Mouse (Mus musculus): ENCODE results near the gene Rab25.
A peak's percentile ranks its signal among the peaks of the same experiment; 100 is the strongest.
"Not testable (repeated sequence)": the region's sequence is repeated elsewhere in the genome, so short reads cannot be mapped to it uniquely, and the experiment has no call there.

Rab25 gene

GRCm38 (mm10) chr3:88548180-88548917 is at the start of gene Rab25:
Gene Rab25, minus strand, starts transcription at chr3:88548300.
- no peak for DNase-seq (ENCODE audit: low spot score)

DNA sequence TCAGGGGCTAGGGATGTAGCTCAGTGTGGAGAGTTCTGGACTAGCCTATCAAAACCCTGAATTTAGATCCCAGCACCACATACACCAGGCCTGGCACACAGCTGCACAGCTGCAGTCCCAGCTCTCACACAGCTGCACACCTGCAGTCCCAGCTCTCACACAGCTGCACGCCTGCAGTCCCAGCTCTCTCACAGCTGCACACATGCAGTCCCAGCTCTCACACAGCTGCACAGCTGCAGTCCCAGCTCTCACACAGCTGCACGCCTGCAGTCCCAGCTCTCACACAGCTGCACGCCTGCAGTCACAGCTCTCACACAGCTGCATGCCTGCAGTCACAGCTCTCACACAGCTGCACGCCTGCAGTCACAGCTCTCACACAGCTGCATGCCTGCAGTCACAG is 48.4 kb upstream of the Rab25 start:
- DNase-seq (ENCODE audit: low spot score), result not testable (repeated sequence)

GRCm38 (mm10) chr3:88593893-88594580 is 45.9 kb upstream of the Rab25 start:
- DNase-seq (ENCODE audit: low spot score), result no peak

DNA sequence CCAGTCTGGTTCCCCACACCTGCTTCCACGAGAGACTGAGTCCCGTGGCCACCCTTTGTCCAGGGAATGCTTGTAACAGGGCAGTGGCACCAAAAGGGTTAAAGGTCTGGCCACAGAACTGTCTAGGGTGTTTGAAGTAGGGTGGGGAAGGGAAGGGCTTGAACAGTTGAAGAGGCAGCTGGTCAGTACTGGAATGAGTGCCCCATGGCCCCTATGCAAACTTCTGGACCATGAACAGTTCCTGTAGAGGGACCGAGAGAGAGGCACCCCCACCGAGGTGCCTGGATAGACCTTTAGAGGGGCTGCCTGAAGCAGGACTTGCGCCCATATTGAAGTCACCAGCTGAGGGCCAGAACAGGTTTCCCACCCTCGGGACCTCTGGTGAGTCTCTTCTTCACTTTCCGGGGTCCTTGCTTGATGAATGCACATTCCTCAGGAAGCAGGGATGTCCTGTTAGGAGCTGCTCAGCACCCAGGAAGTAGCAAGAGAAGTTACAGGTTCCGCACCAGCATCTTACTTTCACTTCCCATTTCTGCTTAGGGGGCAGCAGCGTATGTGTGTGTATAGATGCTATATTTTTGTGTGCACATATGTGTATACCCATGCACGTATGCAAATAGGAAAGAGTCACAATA is 45.0 kb upstream of the Rab25 start:
- no peak for DNase-seq (ENCODE audit: low spot score)

- peak; percentile 43 for DNase-seq (ENCODE audit: low spot score)
Observed at GRCm38 (mm10) chr3:88591950-88592731, 44.0 kb upstream of the Rab25 start.

- no peak for DNase-seq (ENCODE audit: low spot score)
Observed at GRCm38 (mm10) chr3:88591044-88591443, 42.9 kb upstream of the Rab25 start.

GRCm38 (mm10) chr3:88590246-88590645 is 42.1 kb upstream of the Rab25 start:
- no peak for DNase-seq (ENCODE audit: low spot score)

- DNase-seq (ENCODE audit: low spot score), result no peak
Observed at GRCm38 (mm10) chr3:88586640-88587039, 38.5 kb upstream of the Rab25 start.

- DNase-seq (ENCODE audit: low spot score), result no peak
Observed at GRCm38 (mm10) chr3:88585769-88586168, 37.7 kb upstream of the Rab25 start.

GRCm38 (mm10) chr3:88579454-88580117 is 31.5 kb upstream of the Rab25 start:
- peak; percentile 84 for DNase-seq (ENCODE audit: low spot score)

- DNase-seq (ENCODE audit: low spot score), result no peak
Observed at GRCm38 (mm10) chr3:88578498-88579424, 30.7 kb upstream of the Rab25 start.

GRCm38 (mm10) chr3:88577846-88578245 is 29.7 kb upstream of the Rab25 start:
- DNase-seq (ENCODE audit: low spot score), result not testable (repeated sequence)

- DNase-seq (ENCODE audit: low spot score), result no peak
Observed at GRCm38 (mm10) chr3:88575540-88575939, 27.4 kb upstream of the Rab25 start, which contains the start of gene Ssr2. Gene Ssr2, plus strand, starts transcription at chr3:88575876.

GRCm38 (mm10) chr3:88573810-88574209 is 25.7 kb upstream of the Rab25 start:
- no peak for DNase-seq (ENCODE audit: low spot score)

DNA sequence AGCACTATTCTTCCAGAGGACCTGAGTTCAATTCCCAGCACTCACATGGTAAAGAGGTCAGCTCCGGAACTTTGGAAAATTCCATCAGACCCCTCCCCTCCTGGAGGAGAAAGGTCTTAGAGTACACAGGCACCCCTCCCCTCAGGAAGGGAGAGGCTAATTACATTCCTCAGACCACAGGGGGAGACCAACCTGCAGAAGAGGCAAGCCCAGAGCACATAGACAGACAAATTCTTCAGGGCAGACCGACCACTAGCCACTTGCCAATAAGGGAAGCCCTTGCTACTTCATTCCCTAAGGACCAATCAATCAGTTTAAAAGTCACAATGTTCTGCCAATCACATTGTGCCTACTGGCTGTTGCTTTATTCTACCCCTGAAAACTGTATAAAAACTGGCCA is 24.7 kb upstream of the Rab25 start:
- DNase-seq (ENCODE audit: low spot score), result no peak

DNA sequence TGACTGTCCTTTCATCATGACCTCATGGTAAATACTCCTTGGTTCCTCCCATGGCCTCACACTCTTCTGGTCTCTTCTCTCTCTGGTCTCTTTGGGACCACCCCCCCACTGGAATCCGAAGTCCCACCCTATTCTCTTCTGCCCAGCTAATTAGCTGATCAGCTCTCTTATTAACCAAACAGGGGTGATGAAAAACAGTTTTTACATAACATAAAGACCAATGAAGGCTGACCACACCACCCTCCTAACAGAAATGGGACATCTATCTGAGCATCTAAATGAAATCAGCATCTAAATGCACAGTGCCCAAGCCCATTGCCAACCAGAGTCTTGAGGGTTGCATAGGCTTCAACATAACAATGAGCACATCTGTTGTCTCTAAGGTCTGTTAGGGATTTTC is 23.8 kb upstream of the Rab25 start:
- DNase-seq (ENCODE audit: low spot score), result no peak

DNA sequence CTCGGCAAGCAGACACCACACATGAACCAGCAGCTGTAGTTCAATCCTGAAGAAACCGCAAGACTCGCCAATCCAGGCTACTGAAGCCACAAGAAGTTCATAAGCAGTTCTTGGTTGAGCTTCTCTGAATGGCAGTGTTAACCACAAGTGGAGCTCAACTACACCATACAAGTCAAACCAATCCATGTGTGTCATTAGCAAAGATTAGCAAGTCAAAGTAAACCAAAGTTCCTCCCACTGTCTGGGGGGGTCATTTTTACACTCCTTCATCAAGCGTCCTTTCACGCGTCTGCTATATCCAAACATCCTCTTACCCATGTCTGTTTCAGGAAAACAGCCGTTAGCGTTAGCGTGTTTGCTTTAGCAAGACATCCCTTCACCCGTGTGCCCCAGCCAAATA is 22.2 kb upstream of the Rab25 start:
- DNase-seq (ENCODE audit: low spot score), result no peak

- no peak for DNase-seq (ENCODE audit: low spot score)
Observed at GRCm38 (mm10) chr3:88569694-88570093, 21.6 kb upstream of the Rab25 start.

DNA sequence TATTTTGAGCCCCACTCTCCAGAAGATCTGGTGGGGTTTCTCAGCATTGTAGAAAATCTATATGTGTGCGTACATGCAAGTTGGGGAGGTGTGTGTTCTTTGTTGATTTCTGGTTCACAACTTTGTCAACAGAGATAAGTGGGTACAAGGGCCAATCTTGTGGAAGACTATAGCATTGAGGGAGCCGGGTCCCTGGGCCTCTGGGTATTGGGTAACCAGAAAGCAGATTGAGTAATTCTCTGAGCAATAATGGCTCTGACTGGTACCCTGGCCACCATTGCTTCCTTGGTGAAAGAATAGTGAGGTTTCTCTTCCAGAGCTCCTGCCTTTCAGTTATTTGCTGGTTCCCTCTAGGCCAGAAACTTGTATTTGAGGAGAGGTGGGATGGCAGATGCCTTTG is 21.0 kb upstream of the Rab25 start:
- peak; percentile 37 for DNase-seq (ENCODE audit: low spot score)

- DNase-seq (ENCODE audit: low spot score), result no peak
Observed at GRCm38 (mm10) chr3:88568615-88569014, 20.5 kb upstream of the Rab25 start.

DNA sequence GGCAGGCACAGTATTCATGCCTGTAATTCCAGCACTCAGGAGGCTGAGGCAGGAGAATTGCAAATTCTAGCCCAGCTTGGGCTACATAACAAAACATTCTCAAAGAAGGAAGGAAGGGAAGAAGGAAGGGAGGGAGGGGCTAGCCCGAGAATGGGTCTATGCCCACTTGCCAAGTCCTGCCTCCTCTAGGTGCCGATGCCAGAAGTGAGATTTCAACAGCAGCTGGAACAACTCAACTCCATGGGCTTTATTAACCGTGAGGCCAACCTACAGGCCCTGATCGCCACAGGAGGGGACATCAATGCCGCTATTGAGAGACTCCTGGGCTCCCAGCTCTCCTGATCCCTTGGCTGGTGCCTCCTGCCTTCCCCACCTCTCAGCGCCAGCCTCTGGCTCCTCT is 19.8 kb upstream of the Rab25 start:
- no peak for DNase-seq (ENCODE audit: low spot score)
